Comparison of ENCODE assay signal across 7 mouse cellular contexts in the genomic region with DNA sequence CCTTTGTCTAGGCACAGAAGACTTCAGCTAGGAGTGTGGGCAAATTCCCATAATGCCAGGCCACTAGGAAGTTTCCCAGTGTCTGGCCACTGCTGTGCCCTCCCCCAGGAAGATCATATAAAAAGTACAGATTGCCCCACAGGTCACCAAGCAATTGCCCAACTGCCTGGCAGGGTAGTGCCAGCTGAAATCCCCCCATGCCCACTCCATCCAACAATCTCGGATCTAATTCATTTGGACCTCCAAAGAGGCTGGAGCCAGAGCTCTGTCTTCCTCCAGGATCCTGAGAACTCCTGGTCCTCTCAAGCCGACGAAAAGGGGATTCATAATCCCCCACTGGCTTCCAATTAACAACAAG. TPM values are rescaled to one million over a fixed set of nuclear protein-coding genes. Genes with fewer than 3 reads are reported as not detected.
DNase-seq lines count a peak whose midpoint lies in the region; ATAC-seq lines count a peak whose summit lies in the region.

No protein-coding gene starts in this region.

- WGBS in forebrain, embryonic 12.5 days: 2% methylated on average over 3 of the region's 3 CpGs
- 0% methylated on average over 3 of the region's 3 CpGs for WGBS in liver, embryonic 11.5 days
- 0% methylated on average over 3 of the region's 3 CpGs for WGBS in stomach, embryonic 15.5 days

- H3K27ac ChIP-seq in forebrain, embryonic 12.5 days: peak overlapping the region; percentile 98
- peak overlapping the region; percentile 99 for H3K27ac ChIP-seq in liver, embryonic 11.5 days (ENCODE audit: low read depth, low read length)
- H3K27ac ChIP-seq in stomach, embryonic 15.5 days: peak overlapping the region; percentile 100

- peak overlapping the region; percentile 97 for H3K4me3 ChIP-seq in megakaryocyte, embryonic 14.5 days (replicated peaks)
- H3K4me3 ChIP-seq in forebrain, embryonic 12.5 days (replicated peaks): peak overlapping the region; percentile 75
- peak overlapping the region; percentile 86 for H3K4me3 ChIP-seq in liver, embryonic 11.5 days (ENCODE audit: low read depth, low read length)
- H3K4me3 ChIP-seq in stomach, embryonic 15.5 days (replicated peaks): peak overlapping the region; percentile 71

- no peaks in the 10 kb centered on the region for H3K27me3 ChIP-seq in megakaryocyte, embryonic 14.5 days (replicated peaks)
- no peaks in the 10 kb centered on the region for H3K27me3 ChIP-seq in forebrain, embryonic 12.5 days
- H3K27me3 ChIP-seq in liver, embryonic 11.5 days (replicated peaks; ENCODE audit: control insufficient read depth, insufficient read depth, low read length): no peaks in the 10 kb centered on the region
- no peaks in the 10 kb centered on the region for H3K27me3 ChIP-seq in stomach, embryonic 15.5 days (replicated peaks)

- H3K36me3 ChIP-seq in megakaryocyte, embryonic 14.5 days (replicated peaks; ENCODE audit: low read length): peaks cover 67% of the 10 kb centered on the region
- peaks cover 45% of the 10 kb centered on the region for H3K36me3 ChIP-seq in forebrain, embryonic 12.5 days (replicated peaks)
- H3K36me3 ChIP-seq in liver, embryonic 11.5 days (ENCODE audit: control insufficient read depth, insufficient read depth, low read length): peaks cover 39% of the 10 kb centered on the region
- H3K36me3 ChIP-seq in stomach, embryonic 15.5 days: peaks cover 28% of the 10 kb centered on the region

- peak overlapping the region; percentile 86 for H3K4me2 ChIP-seq in forebrain, embryonic 12.5 days
- H3K4me2 ChIP-seq in liver, embryonic 11.5 days: peak overlapping the region; percentile 98
- peak overlapping the region; percentile 86 for H3K4me2 ChIP-seq in stomach, embryonic 15.5 days

- no peak for DNase-seq in liver, embryonic 11.5 days (ENCODE audit: low spot score)
- DNase-seq in urinary bladder, postnatal 14 days (ENCODE audit: low spot score): no peak

- peaks cover 62% of the 10 kb centered on the region for H3K4me1 ChIP-seq in megakaryocyte, embryonic 14.5 days
- peaks cover 62% of the 10 kb centered on the region for H3K4me1 ChIP-seq in forebrain, embryonic 12.5 days
- H3K4me1 ChIP-seq in liver, embryonic 11.5 days (replicated peaks; ENCODE audit: control insufficient read depth, insufficient read depth, low read length): peaks cover 45% of the 10 kb centered on the region
- H3K4me1 ChIP-seq in stomach, embryonic 15.5 days: peaks cover 50% of the 10 kb centered on the region

- ATAC-seq in megakaryocyte, adult 5-6 weeks (ENCODE audit: poor library complexity, severe bottlenecking): no peak
- ATAC-seq in forebrain, embryonic 12.5 days (ENCODE audit: low FRiP score): no peak
- no peak for ATAC-seq in liver, embryonic 11.5 days (replicated peaks; ENCODE audit: low FRiP score)
- no peak for ATAC-seq in stomach, embryonic 15.5 days (ENCODE audit: insufficient read depth, low FRiP score, low read depth)
- no peak for ATAC-seq in granulocyte monocyte progenitor cell, adult 5-6 weeks (replicated peaks; ENCODE audit: poor library complexity, severe bottlenecking)

- peak overlapping the region; percentile 83 for H3K9ac ChIP-seq in forebrain, embryonic 12.5 days
- H3K9ac ChIP-seq in liver, embryonic 11.5 days (ENCODE audit: low read depth, low read length): peak overlapping the region; percentile 90
- H3K9ac ChIP-seq in stomach, embryonic 15.5 days: peak overlapping the region; percentile 67

- no peaks in the 10 kb centered on the region for H3K9me3 ChIP-seq in megakaryocyte, embryonic 14.5 days
- H3K9me3 ChIP-seq in forebrain, embryonic 12.5 days: no peaks in the 10 kb centered on the region
- no peaks in the 10 kb centered on the region for H3K9me3 ChIP-seq in liver, embryonic 11.5 days (ENCODE audit: control insufficient read depth, low read length)
- H3K9me3 ChIP-seq in stomach, embryonic 15.5 days: no peaks in the 10 kb centered on the region

RNA-seq across cellular contexts. Expression of gene Mbd6, which starts 0.9 kb away (rescaled TPM):
- 245 and 640 TPM in 2 replicates for polyA plus RNA-seq in megakaryocyte, embryonic 14.5 days (2012; ENCODE audit: insufficient read depth, low replicate concordance)
- total RNA-seq in megakaryocyte, adult 5-6 weeks (2015): 40.4 and 48.4 TPM in 2 replicates
- total RNA-seq in megakaryocyte, adult 5-6 weeks (2017): 5.6 and 8.9 TPM in 2 replicates
- polyA plus RNA-seq in forebrain, embryonic 12.5 days (2016; fragmentation: Nextera tagmentation; extraction: Ambion mirVana): 18.4 and 21.2 TPM in 2 replicates
- polyA plus RNA-seq in liver, embryonic 11.5 days (2014; fragmentation: Nextera tagmentation; extraction: Ambion mirVana): 14.2 and 19.0 TPM in 2 replicates
- polyA plus RNA-seq in stomach, embryonic 15.5 days (2015; fragmentation: Nextera tagmentation; extraction: Ambion mirVana): 18.6 and 19.4 TPM in 2 replicates
- 53.3 and 72.1 TPM in 2 replicates for total RNA-seq in granulocyte monocyte progenitor cell, adult 5-6 weeks (2014; fragmentation: Nextera tagmentation)
- 4.1 TPM in 2 replicates for total RNA-seq in granulocyte monocyte progenitor cell, adult 5-6 weeks (2017)

RNA-seq across cellular contexts. Expression of gene Dctn2, which starts 21.7 kb away (rescaled TPM):
- 176 and 219 TPM in 2 replicates for polyA plus RNA-seq in megakaryocyte, embryonic 14.5 days (2012; ENCODE audit: insufficient read depth, low replicate concordance)
- total RNA-seq in megakaryocyte, adult 5-6 weeks (2015): 78.9 and 82.6 TPM in 2 replicates
- total RNA-seq in megakaryocyte, adult 5-6 weeks (2017): 90.1 and 96.4 TPM in 2 replicates
- 226 and 229 TPM in 2 replicates for polyA plus RNA-seq in forebrain, embryonic 12.5 days (2016; fragmentation: Nextera tagmentation; extraction: Ambion mirVana)
- polyA plus RNA-seq in liver, embryonic 11.5 days (2014; fragmentation: Nextera tagmentation; extraction: Ambion mirVana): 135 TPM in 2 replicates
- polyA plus RNA-seq in stomach, embryonic 15.5 days (2015; fragmentation: Nextera tagmentation; extraction: Ambion mirVana): 161 and 169 TPM in 2 replicates
- 62.3 and 72.1 TPM in 2 replicates for total RNA-seq in granulocyte monocyte progenitor cell, adult 5-6 weeks (2014; fragmentation: Nextera tagmentation)
- total RNA-seq in granulocyte monocyte progenitor cell, adult 5-6 weeks (2017): 80.4 and 83.9 TPM in 2 replicates

RNA-seq across cellular contexts. Expression of gene Mars, which starts 23.7 kb away (rescaled TPM):
- polyA plus RNA-seq in megakaryocyte, embryonic 14.5 days (2012; ENCODE audit: insufficient read depth, low replicate concordance): 26.0 and 101 TPM in 2 replicates
- 38.4 and 47.8 TPM in 2 replicates for total RNA-seq in megakaryocyte, adult 5-6 weeks (2015)
- 80.3 and 95.2 TPM in 2 replicates for total RNA-seq in megakaryocyte, adult 5-6 weeks (2017)
- polyA plus RNA-seq in forebrain, embryonic 12.5 days (2016; fragmentation: Nextera tagmentation; extraction: Ambion mirVana): 177 and 183 TPM in 2 replicates
- 249 and 257 TPM in 2 replicates for polyA plus RNA-seq in liver, embryonic 11.5 days (2014; fragmentation: Nextera tagmentation; extraction: Ambion mirVana)
- polyA plus RNA-seq in stomach, embryonic 15.5 days (2015; fragmentation: Nextera tagmentation; extraction: Ambion mirVana): 109 and 110 TPM in 2 replicates
- 63.0 and 105 TPM in 2 replicates for total RNA-seq in granulocyte monocyte progenitor cell, adult 5-6 weeks (2014; fragmentation: Nextera tagmentation)
- 193 and 221 TPM in 2 replicates for total RNA-seq in granulocyte monocyte progenitor cell, adult 5-6 weeks (2017)

RNA-seq across cellular contexts. Expression of gene Kif5a, which starts 24.8 kb away (rescaled TPM):
- polyA plus RNA-seq in megakaryocyte, embryonic 14.5 days (2012; ENCODE audit: insufficient read depth, low replicate concordance): 6.6 and 11.4 TPM in 2 replicates
- total RNA-seq in megakaryocyte, adult 5-6 weeks (2015): 0.85 and 0.93 TPM in 2 replicates
- total RNA-seq in megakaryocyte, adult 5-6 weeks (2017): 0.70 and 0.94 TPM in 2 replicates
- polyA plus RNA-seq in forebrain, embryonic 12.5 days (2016; fragmentation: Nextera tagmentation; extraction: Ambion mirVana): 44.1 and 53.1 TPM in 2 replicates
- polyA plus RNA-seq in liver, embryonic 11.5 days (2014; fragmentation: Nextera tagmentation; extraction: Ambion mirVana): 1.3 and 1.4 TPM in 2 replicates
- polyA plus RNA-seq in stomach, embryonic 15.5 days (2015; fragmentation: Nextera tagmentation; extraction: Ambion mirVana): 5.6 and 6.2 TPM in 2 replicates
- total RNA-seq in granulocyte monocyte progenitor cell, adult 5-6 weeks (2014; fragmentation: Nextera tagmentation): 1.4 TPM in 1 of 2 replicates, not detected in the other
- total RNA-seq in granulocyte monocyte progenitor cell, adult 5-6 weeks (2017): 0.30 and 0.31 TPM in 2 replicates

RNA-seq across cellular contexts. Expression of gene Arhgap9, which starts 33.8 kb away (rescaled TPM):
- polyA plus RNA-seq in megakaryocyte, embryonic 14.5 days (2012; ENCODE audit: insufficient read depth, low replicate concordance): 6.1 and 10.4 TPM in 2 replicates
- 135 and 138 TPM in 2 replicates for total RNA-seq in megakaryocyte, adult 5-6 weeks (2015)
- 96.8 and 108 TPM in 2 replicates for total RNA-seq in megakaryocyte, adult 5-6 weeks (2017)
- polyA plus RNA-seq in forebrain, embryonic 12.5 days (2016; fragmentation: Nextera tagmentation; extraction: Ambion mirVana): 0.64 and 1.3 TPM in 2 replicates
- 22.0 and 24.4 TPM in 2 replicates for polyA plus RNA-seq in liver, embryonic 11.5 days (2014; fragmentation: Nextera tagmentation; extraction: Ambion mirVana)
- polyA plus RNA-seq in stomach, embryonic 15.5 days (2015; fragmentation: Nextera tagmentation; extraction: Ambion mirVana): 5.6 and 6.3 TPM in 2 replicates
- total RNA-seq in granulocyte monocyte progenitor cell, adult 5-6 weeks (2014; fragmentation: Nextera tagmentation): 46.0 and 53.1 TPM in 2 replicates
- total RNA-seq in granulocyte monocyte progenitor cell, adult 5-6 weeks (2017): 34.7 and 51.8 TPM in 2 replicates

Comparison
In these comparisons a context has a peak if more than half of its experiments do, and no peak if none do; other contexts are left out.
1. RNA of gene Mbd6, which starts 0.9 kb away (polyA plus RNA-seq): 245 to 640 TPM in megakaryocyte, embryonic 14.5 days; 18.4 to 21.2 TPM in forebrain, embryonic 12.5 days, 14.2 to 19.0 TPM in liver, embryonic 11.5 days and 18.6 to 19.4 TPM in stomach, embryonic 15.5 days; every median in the first group is over 10 times any median in the second.
2. Peak in every context shown above with its lines, with median percentiles within 50 percentile points of each other: H3K4me3 ChIP-seq, H3K27ac ChIP-seq, H3K4me2 ChIP-seq and H3K9ac ChIP-seq.